Mouse (Mus musculus): ENCODE measurements around the gene Snorc. TPM values are rescaled to one million over a fixed set of nuclear protein-coding genes. Genes with fewer than 3 reads are reported as not detected.

Snorc gene
- polyA plus RNA-seq, 1 experiment, result not detected

GRCm38 (mm10) chr1:87505524-87505923, 35.5 kb downstream of the Snorc start:
- H3K79me3 ChIP-seq (ENCODE audit: low read depth), result no peaks in the 10 kb centered on the region
- no peak overlapping the region for H3ac ChIP-seq (ENCODE audit: control insufficient read depth, insufficient read length, low read depth)
- TF ChIP-seq MAX (IDR thresholded peaks at IDR 0.05), result no peak
- TF ChIP-seq MYOG (IDR thresholded peaks at IDR 0.05; ENCODE audit: control insufficient read depth, extremely low read depth, insufficient read length), result no peak
- TF ChIP-seq FOSL1 (IDR thresholded peaks at IDR 0.05; ENCODE audit: insufficient read depth, low read length, poor library complexity, severe bottlenecking), result no peak
- no peak for TF ChIP-seq CTCF (IDR thresholded peaks at IDR 0.05; ENCODE audit: control insufficient read depth, insufficient read depth, insufficient read length)
- no peak for TF ChIP-seq CEBPB (IDR thresholded peaks at IDR 0.05; ENCODE audit: low read depth)
- TF ChIP-seq MYOD1 (IDR thresholded peaks at IDR 0.05; ENCODE audit: control insufficient read depth, insufficient read length, low read depth), result no peak
- TF ChIP-seq USF1 (IDR thresholded peaks at IDR 0.05; ENCODE audit: low read depth), result no peak
- H3K4me3 ChIP-seq (ENCODE audit: insufficient read depth, poor library complexity, severe bottlenecking), result no peak overlapping the region
- peaks cover 7% of the 10 kb centered on the region for H3K36me3 ChIP-seq (ENCODE audit: control insufficient read depth, insufficient read depth)
- no peaks in the 10 kb centered on the region for H3K79me2 ChIP-seq (ENCODE audit: control insufficient read depth, insufficient read depth)
- H3K27me3 ChIP-seq (ENCODE audit: control insufficient read depth, insufficient read depth, insufficient read length), result no peaks in the 10 kb centered on the region

- H3K4me3 ChIP-seq (ENCODE audit: insufficient read depth, poor library complexity, severe bottlenecking), result no peak overlapping the region
- H3K36me3 ChIP-seq (ENCODE audit: control insufficient read depth, insufficient read depth), result peaks cover 7% of the 10 kb centered on the region
- no peaks in the 10 kb centered on the region for H3K79me3 ChIP-seq (ENCODE audit: low read depth)
- H3ac ChIP-seq (ENCODE audit: control insufficient read depth, insufficient read length, low read depth), result no peak overlapping the region
- no peak for TF ChIP-seq MYOD1 (IDR thresholded peaks at IDR 0.05; ENCODE audit: control insufficient read depth, insufficient read length, low read depth)
- TF ChIP-seq USF1 (IDR thresholded peaks at IDR 0.05; ENCODE audit: low read depth), result no peak
- no peak for TF ChIP-seq CTCF (IDR thresholded peaks at IDR 0.05; ENCODE audit: control insufficient read depth, insufficient read depth, insufficient read length)
- TF ChIP-seq CEBPB (IDR thresholded peaks at IDR 0.05; ENCODE audit: low read depth), result no peak
- TF ChIP-seq MYOG (IDR thresholded peaks at IDR 0.05; ENCODE audit: control insufficient read depth, extremely low read depth, insufficient read length), result no peak
- no peak for TF ChIP-seq MAX (IDR thresholded peaks at IDR 0.05)
- TF ChIP-seq FOSL1 (IDR thresholded peaks at IDR 0.05; ENCODE audit: insufficient read depth, low read length, poor library complexity, severe bottlenecking), result no peak
- H3K79me2 ChIP-seq (ENCODE audit: control insufficient read depth, insufficient read depth), result no peaks in the 10 kb centered on the region
- H3K27me3 ChIP-seq (ENCODE audit: control insufficient read depth, insufficient read depth, insufficient read length), result no peaks in the 10 kb centered on the region
Observed at GRCm38 (mm10) chr1:87507857-87508256, 37.8 kb downstream of the Snorc start.

GRCm38 (mm10) chr1:87508591-87509560, 38.8 kb downstream of the Snorc start:
- Histone ChIP-seq H3K79me2 (ENCODE audit: control insufficient read depth, insufficient read depth) (no peaks in the 10 kb centered on the region), H3ac (ENCODE audit: control insufficient read depth, insufficient read length, low read depth) (peak overlapping the region; percentile 93), H3K79me3 (ENCODE audit: low read depth) (no peaks in the 10 kb centered on the region), H3K4me3 (ENCODE audit: insufficient read depth, poor library complexity, severe bottlenecking) (peak overlapping the region; percentile 41), H3K27me3 (ENCODE audit: control insufficient read depth, insufficient read depth, insufficient read length) (no peaks in the 10 kb centered on the region), H3K36me3 (ENCODE audit: control insufficient read depth, insufficient read depth) (peaks cover 7% of the 10 kb centered on the region)
- no peak for TF ChIP-seq FOSL1 (IDR thresholded peaks at IDR 0.05; ENCODE audit: insufficient read depth, low read length, poor library complexity, severe bottlenecking)

- Histone ChIP-seq H3K79me2 (ENCODE audit: control insufficient read depth, insufficient read depth) (no peaks in the 10 kb centered on the region), H3K79me3 (ENCODE audit: low read depth) (no peaks in the 10 kb centered on the region), H3K36me3 (ENCODE audit: control insufficient read depth, insufficient read depth) (peaks cover 7% of the 10 kb centered on the region), H3ac (ENCODE audit: control insufficient read depth, insufficient read length, low read depth) (peak within 1 kb of the TSS; percentile 93), H3K4me3 (ENCODE audit: insufficient read depth, poor library complexity, severe bottlenecking) (peak within 1 kb of the TSS; percentile 41), H3K27me3 (ENCODE audit: control insufficient read depth, insufficient read depth, insufficient read length) (no peaks in the 10 kb centered on the region)
- TF ChIP-seq MYOG (IDR thresholded peaks at IDR 0.05; ENCODE audit: control insufficient read depth, extremely low read depth, insufficient read length) (no peak), MAX (IDR thresholded peaks at IDR 0.05) (peak; percentile 10)
Observed at GRCm38 (mm10) chr1:87509561-87510165, 39.6 kb downstream of the Snorc start, which contains the start of gene Neu2. Neu2 (plus strand) TSS chr1:87509889.

GRCm38 (mm10) chr1:87510166-87510691, 40.2 kb downstream of the Snorc start:
- no peaks in the 10 kb centered on the region for H3K27me3 ChIP-seq (ENCODE audit: control insufficient read depth, insufficient read depth, insufficient read length)

More at GRCm38 (mm10) chr1:87510166-87510691, 40.2 kb downstream of the Snorc start:
- no peak for TF ChIP-seq MYOD1 (IDR thresholded peaks at IDR 0.05; ENCODE audit: control insufficient read depth, insufficient read length, low read depth)
- no peak for TF ChIP-seq MYOG (IDR thresholded peaks at IDR 0.05; ENCODE audit: control insufficient read depth, extremely low read depth, insufficient read length)
- no peak for TF ChIP-seq USF1 (IDR thresholded peaks at IDR 0.05; ENCODE audit: low read depth)
- TF ChIP-seq CEBPB (IDR thresholded peaks at IDR 0.05; ENCODE audit: low read depth), result no peak
- no peak for TF ChIP-seq FOSL1 (IDR thresholded peaks at IDR 0.05; ENCODE audit: insufficient read depth, low read length, poor library complexity, severe bottlenecking)
- no peak for TF ChIP-seq CTCF (IDR thresholded peaks at IDR 0.05; ENCODE audit: control insufficient read depth, insufficient read depth, insufficient read length)
- TF ChIP-seq MAX (IDR thresholded peaks at IDR 0.05), result no peak
- Histone ChIP-seq H3K79me2 (ENCODE audit: control insufficient read depth, insufficient read depth) (no peaks in the 10 kb centered on the region), H3K4me3 (ENCODE audit: insufficient read depth, poor library complexity, severe bottlenecking) (peak overlapping the region; percentile 41), H3K36me3 (ENCODE audit: control insufficient read depth, insufficient read depth) (peaks cover 7% of the 10 kb centered on the region), H3K79me3 (ENCODE audit: low read depth) (no peaks in the 10 kb centered on the region), H3ac (ENCODE audit: control insufficient read depth, insufficient read length, low read depth) (peak overlapping the region; percentile 93)
